Mouse (Mus musculus): ENCODE measurements around the gene Lrrc7.
"Not testable (repeated sequence)": the region's sequence is repeated elsewhere in the genome, so short reads cannot be mapped to it uniquely, and the experiment has no call there.

Lrrc7 gene

DNA sequence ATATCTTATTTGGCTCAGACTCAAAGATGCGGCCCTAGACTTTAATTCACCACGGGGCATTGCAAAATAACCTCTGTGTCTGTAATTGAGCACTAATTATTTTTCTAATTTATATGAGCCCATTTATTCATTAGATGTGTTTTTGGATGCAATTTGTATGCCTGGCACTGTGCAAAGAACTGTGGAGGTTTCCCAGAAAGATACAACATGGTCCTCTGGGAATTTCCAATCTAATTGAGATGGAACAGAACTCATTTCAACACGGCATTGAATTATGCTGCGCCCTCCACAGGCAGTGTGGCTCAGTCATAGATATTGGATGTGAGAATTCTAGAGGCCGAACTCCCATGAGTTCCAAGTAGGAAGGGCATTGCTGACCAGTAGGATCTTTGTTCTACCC, 397.6 kb downstream of the Lrrc7 start:
- CTCF ChIA-PET, result no interaction called here

DNA sequence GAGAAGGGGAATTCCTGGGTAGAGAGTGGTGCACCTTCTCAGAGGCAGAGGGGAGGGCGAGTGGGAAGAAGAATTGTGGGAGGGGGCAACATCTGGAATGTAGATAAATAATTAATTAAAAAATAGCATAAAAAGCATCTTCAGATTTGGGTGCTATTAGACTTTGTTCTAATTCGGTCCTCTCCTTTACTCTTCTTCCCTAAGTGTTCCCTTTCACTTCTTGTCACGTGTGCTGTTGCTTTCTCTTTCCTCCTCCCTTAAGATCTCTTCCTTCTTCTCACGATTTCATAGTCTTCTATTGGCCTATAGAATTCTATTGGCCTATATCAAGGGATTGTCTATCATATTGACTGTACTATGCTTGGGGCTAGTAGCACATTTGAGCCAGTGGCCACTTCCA, 398.9 kb downstream of the Lrrc7 start:
- CTCF ChIA-PET, result no interaction called here

DNA sequence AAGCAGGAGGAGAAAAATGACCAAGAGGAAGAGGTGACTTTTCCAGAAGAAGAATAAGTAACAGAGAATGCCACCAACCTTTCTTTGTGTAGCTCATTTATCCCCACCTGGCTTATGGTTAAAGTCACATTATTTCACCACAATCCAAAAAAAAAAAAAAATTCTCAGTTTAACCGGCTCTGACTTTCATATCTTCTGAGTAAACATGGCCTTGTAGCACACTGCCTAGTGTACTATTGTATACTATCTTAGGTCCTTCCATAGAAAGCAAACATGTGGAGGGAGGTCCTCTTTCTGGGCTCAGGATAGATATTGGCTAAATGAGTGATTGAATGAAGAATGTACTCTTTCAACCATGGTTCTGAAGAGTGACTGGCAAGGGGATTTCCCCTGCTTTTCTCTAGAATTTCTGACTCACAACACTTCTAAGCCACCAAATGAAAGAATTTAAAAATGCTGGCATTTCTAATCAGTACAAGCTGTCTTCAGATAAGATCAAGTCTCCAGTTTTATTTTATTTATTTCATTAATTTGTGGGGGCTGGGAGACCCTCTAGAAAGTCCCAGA, 400.0 kb downstream of the Lrrc7 start:
- CTCF ChIA-PET, result no interaction called here

DNA sequence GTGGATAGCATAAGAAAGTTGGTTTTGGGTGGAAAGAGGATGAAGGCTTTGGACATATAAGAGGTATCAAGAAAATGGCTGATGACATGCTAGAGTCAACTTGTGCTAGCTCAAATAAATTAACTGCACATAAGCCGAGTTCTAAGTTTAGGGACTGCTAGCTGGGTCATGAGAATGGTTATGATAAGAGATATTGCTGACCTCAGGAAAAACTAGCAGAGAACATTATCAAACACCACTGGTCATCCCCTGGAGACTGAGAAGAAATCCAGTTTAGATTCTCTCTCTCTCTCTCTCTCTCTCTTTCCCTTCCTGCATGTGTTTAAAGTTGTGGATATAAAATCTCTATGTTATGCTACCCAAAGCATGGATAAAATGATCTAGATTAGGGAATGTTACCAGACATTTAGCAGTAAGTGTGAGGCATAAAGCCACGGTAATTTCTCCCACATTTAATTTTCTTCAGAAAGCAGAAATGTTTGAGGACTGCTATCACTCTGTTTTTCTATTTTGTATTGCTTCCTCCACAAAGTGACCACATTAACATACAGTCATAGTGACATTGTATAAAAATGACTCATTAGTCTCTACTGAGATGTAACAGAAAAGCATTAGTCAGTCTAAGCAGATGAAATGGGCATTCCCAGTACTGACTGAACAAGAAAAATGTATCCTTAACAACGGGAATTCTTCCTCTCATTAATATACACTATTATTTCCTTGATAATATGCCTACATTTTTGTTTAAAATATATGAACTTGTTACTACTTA, 406.3 kb downstream of the Lrrc7 start:
- CTCF ChIA-PET, result no interaction called here

DNA sequence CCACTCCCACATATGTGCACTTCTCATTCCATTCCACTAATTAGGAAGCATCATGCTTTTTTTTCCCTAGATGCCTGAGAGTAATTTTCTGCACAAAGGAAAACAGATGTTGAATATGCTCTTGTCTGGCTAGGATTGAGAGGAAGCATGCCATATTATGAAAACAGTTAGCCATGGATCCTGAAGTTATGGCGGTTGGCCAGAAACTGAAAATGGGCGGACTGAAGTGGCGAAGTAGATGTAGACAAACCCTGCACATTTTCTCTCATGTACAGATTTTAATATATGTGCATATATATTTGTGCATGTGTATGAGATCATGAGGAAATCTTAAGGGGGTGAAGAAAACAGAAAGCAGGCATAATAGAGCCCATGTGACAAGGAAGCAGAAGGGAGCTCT, 407.9 kb downstream of the Lrrc7 start:
- CTCF ChIA-PET, result no interaction called here

DNA sequence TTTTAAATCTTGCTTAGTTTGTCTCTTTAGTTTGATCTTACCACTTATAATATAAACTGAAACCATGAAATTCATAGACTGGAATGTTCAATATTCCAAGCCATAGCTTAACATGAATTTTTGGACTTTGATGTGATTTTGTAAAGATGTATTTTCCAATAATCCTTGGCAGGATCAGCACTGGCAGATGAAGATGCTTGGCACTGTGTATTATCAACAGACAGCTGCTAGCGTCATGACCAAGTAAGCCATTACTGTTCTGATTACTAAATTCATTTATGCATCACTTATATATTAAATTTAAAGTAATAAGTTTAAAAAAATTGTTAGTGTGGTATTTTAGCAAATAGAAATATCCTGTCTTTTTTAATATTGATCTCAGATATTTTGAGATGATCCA, 413.0 kb downstream of the Lrrc7 start:
- CTCF ChIA-PET, result no interaction called here

DNA sequence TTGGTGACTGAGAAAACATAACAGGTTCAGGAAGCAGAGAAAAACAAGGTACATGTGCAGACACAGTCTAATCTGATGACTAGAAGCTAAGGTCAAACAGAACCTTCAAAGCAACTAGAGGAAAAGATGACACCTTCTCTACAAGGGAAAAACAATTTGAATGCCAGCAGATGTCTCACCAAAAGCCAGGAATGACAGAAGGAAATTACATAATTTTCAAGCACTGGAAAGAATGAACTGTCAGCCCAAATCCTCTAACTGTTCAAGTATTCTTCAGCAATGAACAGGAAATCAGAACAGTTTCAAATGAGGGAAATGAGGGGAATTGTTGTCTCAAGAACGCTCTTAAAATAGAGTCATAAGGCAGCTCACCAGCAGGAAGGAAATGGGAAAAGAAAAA, 421.4 kb downstream of the Lrrc7 start:
- CTCF ChIA-PET, result no interaction called here

DNA sequence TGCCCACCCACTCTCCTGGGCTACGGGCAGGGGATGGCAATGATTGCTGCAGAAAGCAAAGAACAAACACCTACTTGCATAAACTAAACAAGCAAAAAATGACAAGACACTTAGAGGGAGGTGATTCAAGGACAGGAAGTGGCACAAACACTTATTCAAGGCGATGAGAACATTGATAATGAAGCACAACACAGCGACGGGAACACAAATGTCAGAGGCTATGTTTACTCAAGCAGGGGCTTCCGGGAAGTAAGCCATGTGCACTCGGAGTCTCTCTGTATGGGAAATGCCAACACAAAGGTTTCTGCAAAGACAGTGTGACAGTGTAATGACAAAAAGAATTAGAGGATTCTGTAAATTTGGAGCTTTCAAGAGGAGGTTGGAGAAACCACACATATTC, 424.2 kb downstream of the Lrrc7 start:
- CTCF ChIA-PET, result no interaction called here

DNA sequence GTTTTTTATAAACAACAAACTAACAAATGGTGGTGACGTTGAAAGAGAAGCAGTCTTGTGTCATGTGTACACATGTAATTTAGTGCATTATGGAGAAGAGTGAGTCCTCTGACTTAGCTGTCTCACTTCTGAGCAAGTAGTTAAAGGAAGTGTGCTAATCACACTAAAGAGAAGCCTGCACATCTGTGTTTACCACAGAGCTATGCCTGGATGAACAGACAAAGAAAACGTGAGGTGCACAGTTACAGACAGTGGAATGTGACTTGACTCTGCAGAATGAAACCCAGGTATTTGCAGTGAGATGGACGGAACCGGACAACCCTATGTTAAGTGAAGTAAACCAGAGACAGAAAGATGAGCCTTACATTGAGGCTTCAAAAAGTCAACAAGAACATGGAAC, 430.3 kb downstream of the Lrrc7 start:
- CTCF ChIA-PET, result no interaction called here

DNA sequence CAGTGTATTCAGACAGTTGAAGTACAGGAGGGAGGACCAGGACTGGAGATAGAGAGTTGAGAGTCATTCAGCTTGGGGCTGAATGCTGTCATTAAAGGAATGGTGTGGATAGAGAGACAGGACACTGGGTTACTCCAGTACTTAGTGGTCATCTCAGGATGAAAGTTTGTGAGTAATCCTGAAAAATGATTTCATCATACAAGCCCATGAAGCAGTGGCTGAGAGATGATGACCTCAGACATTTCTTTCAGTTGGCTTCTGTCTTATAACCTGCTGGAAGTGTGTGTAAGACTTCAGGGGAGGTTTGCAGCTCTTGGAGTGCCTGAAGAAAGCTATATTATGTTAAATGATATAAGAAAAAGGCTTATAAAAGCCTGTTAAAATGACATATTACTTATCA, 430.8 kb downstream of the Lrrc7 start:
- CTCF ChIA-PET, result no interaction called here

DNA sequence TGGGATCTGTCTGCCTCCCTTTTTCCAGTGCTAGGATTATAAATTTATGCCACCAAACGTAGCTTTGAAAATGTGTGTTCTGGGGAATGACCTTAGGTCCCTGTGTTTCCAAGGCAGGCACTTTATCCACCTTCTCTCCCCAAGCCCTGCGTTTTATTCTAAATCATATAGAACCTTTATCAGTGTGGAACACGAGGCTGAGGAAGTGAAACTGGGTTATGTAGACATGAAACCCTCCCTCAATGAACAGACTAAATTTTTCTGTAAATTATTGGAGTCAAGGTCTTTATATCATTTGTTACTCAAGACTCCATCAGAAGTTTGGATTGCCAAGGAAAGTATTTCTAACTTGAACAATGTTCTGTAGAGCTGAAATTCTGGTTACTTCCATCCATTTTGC, 439.1 kb downstream of the Lrrc7 start:
- CTCF ChIA-PET, result no interaction called here

DNA sequence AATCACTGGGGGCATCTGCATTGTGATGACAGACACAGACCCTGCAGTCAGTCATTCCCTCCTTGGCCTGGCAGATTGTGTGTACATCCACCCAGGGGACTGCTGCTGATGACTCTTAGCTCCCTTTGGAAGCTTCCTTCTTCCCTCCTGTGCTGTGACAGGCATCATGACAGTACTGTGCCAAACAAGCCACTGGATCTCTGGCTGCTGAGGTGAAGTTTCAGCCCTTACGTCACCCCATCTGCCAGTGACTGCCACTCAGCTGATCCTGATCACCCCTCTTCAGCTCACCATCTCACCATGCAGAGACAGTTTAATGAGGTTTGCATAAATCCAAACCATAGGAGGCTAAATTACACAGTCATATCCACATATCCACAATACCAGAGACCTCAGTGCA, 456.8 kb downstream of the Lrrc7 start:
- CTCF ChIA-PET, result no interaction called here

DNA sequence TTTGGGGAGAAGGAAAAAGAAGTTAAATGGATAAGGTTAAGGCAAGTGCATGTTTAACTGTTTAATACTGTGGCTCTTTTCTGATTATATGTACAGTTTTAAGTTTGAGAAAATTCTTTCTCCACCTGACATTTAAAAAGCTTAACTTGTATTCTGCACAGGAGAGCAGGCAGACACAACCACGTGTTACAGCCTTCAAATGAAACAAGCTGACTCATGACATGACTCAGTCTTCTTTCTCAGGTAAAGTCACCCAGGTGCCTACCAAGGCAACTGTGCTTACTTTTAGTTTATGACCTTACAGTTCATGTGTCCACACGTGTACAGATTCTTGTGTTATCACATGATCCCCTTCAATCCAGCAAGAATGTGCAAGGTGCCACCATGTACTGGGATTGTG, 458.6 kb downstream of the Lrrc7 start:
- CTCF ChIA-PET, result no interaction called here

DNA sequence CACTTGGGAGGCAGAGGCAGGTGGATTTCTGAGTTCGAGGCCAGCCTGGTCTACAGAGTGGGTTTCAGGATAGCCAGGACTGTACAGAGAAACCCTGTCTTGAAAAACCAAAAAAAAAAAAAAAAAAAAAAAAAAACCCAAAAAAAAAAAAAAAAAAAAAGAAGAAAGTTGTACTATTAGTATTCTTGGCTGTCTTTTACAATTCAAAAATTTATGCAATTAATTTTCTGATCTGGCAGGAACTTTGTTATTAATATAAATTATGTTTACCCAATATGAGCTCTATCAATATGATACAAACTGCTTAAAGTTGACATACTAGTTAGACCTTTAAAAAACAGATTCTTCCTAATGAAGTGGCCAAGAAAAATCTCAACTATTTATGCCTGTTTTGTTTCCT, 459.5 kb downstream of the Lrrc7 start:
- CTCF ChIA-PET, result not testable (repeated sequence)

DNA sequence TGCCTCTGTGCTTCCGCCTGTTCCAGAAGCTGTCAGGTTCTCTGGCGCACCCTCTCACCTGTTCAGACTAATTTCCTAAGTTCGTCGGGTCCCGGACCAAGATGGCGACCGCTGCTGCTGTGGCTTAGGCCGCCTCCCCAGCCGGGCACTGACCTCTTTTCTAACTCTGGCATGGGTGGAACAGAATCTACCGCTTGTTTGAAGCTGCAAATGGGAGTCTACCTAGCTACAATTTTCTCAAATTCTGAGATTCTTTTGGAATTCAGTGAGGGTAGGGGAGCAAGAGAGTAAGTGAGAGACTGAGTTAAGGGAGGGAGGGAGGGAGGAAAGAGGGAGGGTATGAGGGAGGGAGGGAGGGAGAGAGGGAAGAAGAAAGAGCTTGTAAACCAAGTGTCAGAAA, 460.0 kb downstream of the Lrrc7 start:
- CTCF ChIA-PET, result not testable (repeated sequence)

DNA sequence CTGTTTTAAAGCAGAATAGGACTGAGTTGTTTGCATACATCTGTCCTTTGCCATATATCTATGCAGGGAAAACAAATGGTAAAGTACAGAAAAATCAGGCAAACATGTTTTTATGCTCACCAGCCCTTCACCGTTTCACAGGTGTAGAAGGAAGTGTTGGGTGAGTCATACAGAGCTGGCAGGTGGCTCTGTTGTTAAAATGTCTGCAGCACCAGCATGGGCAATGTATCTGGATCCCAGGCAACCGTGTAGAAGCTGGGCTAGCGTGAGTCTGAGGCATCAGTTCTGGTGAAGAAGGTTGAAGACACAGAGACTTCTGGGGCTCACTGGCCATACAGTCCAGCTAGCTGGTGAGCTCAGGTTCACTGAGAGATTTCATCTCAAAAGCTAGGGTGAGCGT, 468.1 kb downstream of the Lrrc7 start:
- CTCF ChIA-PET, result no interaction called here

DNA sequence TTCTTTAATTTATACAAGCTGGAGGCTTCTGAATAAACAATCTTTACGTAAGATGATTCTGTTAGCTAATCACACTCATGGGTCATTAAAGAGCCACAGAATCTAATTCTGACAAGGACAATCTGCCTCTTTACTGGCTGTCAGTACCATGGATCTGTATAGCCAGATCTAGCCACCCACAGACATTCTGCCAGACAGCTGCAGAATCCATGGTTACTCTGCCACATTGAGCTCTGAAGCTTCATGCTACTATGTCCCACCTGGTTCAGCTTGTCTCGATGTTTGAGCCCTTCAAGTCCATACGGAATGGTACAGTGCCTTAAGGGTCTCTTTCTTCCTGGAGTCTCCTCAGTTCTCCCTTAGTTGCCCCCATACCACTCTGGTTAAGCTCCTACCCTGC, 470.4 kb downstream of the Lrrc7 start:
- CTCF ChIA-PET, result interaction anchor here (0.5 kb wide), 1 partner anchor 55 kb away, joined by 3 read pairs; the partner anchor contains the start of genes Lrrc40 and Srsf11

DNA sequence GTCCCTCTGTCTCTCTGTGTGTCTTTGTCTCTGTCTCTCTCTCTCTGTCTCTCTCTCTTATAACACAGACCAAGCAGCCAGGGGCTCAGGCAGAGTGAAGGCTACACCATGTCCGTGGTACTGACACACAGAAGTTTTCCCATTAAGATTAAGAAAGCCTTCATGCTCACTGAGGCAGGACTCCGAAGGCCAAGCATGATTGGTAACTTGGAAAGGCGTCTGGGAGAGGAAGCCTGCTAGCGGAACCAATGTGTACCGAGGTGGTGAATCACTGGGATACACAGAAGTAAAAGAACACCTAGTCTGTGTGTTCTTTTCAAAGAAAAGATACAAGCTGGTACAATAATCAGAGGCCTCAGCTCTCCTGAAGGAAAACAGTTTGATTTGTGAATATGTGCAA, 484.2 kb downstream of the Lrrc7 start:
- CTCF ChIA-PET, result no interaction called here

DNA sequence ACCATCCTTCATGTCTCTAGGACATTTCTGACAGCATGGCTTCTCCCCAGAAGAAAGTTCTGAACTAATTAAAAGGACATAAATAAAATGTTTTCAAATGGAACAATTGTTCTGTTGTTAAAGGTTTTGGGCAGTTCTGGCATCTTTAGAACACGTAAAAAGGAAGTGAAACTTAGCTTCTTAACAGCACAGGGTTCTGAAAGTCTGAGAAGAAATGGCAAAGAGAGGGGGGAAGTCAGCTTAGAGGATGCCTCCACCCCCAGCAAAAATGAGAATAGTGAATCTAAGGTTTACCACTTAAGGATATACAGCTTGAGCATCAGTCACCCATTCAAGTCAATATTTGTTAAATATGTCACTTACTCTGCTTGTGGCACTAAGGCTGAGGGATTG, 484.6 kb downstream of the Lrrc7 start:
- CTCF ChIA-PET, result interaction anchor here (0.5 kb wide), 1 partner anchor 13 kb away, joined by 3 read pairs; no protein-coding TSS in a partner anchor

DNA sequence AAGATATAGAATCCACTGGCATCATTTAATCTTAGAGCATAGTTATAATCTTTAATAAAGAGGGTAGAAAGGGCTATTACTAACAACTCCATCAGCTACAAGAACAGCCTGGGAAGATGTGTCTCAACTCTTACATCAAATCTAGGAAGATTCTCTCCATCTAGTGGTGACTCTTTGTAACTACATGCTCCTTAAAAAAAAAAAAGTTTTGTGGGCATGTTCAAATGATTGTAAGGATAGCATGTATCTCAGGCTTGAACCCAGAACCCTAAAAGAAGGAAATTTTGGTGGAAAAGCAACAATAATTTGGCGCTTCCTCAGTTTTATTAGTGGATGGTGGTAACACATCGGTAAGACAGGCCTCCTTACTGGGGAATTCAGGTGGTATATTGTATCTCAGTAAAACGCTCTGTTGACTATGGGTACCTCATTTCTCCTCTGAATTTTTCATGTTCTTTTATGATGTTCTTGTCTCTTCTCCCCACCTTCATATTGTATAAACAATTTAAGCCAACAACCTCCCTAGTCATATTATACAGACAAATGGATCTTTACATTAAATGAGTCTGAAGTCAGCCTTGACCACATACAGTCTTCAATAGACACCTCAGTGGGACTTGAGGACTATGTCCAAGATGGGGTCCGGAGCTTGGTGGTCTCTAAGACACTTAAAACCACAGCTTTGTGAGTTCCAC, 485.2 kb downstream of the Lrrc7 start:
- CTCF ChIA-PET, result interaction anchor here (0.5 to 0.7 kb wide), 2 partner anchors 12 to 684 kb away, joined by 3 read pairs; no protein-coding TSS in a partner anchor

DNA sequence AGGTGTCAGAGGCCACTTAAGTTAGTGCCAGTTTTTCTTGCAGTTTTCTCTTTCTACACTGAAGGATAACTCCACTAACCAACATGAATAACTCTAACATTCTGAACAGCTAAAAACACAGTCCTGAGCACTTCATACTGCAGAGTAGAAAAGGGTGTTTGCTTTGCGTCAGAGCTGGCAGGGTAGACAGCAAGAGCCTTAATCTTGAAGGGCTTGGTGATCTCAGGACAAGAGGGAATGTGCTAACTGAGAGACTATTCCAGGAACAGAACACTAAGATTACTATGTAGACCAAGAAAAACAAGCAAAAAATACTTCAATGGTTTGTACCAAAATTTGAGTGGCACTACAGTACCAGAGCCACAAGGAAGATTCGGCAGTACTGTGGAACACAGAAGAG, 487.0 kb downstream of the Lrrc7 start:
- CTCF ChIA-PET, result no interaction called here

DNA sequence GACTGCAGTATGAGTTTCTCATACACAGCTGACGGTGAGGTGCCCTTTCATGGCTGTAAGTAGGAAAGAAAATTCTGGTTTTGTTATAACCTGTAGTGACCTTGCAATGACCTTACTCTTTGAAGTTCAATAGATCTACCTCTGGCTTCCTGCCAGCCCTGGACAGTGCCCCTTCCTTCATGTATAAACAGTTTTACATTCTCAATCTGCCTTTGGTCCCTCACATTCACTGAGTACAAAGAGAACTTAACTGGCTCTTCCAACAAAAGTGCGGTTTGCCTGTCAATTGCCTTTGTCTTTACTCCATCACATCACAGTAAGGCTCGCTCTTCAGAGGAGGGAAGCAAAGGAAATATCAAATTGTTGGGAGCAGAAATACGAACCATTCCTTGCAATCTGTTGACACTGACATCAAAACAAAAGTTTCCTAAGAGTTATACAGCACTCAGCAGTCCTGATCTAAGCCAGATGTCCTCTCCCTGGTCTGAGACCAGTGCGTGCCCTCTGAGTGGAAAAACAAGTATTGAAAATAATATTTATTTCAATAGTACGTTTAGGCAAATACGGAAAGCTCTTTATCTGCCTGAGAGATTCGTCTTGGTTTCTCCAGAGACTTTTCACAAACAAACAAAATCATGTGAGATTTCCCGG, 493.3 kb downstream of the Lrrc7 start:
- CTCF ChIA-PET, result no interaction called here

DNA sequence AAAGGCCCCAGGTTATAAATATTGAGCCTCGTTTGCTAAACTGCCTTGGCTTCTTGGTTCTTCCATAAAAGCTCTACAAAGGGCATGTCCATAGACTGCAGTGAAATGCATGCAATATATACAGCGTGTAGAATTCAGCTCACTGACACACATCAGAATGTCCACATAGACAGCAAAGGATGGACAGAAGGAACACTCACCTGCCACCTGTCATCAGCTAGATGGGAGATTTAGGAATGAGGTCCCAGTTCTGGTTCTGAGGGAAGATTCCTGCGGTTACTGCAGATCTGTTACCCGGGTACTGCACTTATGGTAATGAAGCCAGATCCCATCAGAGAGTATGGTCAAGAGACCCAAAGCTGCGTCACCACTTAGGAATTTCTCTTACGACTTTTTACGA, 494.1 kb downstream of the Lrrc7 start:
- CTCF ChIA-PET, result no interaction called here

Measured in spleen, embryonic (tissue).